Mouse (Mus musculus): Measurements from ENCODE around the gene Fahd2a. TPM values are rescaled to one million over a fixed set of nuclear protein-coding genes. Genes with fewer than 3 reads are reported as not detected.

The Fahd2a gene
- 27.4 and 30.5 TPM in 2 replicates for polyA plus RNA-seq (2015; fragmentation: Nextera tagmentation; extraction: Ambion mirVana)

DNA sequence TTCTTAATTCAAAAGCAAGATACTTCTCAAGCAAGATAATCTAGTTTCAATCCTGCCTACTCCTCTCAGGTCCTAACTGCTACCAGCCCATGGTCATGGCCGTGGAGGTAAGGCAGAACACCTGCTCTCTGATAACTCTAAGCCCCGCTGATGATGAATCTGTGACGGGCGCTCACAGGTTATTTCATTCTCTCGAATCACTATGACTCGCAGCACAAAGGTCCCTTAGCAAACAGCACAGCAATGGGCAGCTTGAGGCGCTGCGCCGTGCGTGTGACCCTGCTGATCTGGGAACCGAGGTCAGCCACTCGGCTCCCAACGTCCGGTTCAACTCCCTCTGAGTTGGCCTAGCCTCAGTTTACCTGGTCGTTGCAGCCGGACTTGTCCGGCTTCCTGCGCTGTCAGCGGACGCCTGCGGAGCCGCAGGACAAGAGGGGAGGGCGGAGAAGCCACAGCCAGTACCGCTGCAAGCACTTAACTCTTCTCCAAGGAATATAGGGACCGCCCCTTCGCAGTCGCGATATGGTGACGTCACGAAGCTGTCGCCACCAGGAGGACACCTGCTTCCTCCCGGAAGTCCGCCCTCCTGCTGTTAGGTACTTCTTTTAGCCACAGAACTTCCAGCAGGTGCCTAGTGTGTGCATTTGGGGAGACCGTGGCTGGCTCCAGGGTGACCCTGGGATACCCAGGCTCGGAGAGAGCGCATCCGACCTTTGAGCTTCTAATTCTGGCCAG, at the start of gene Fahd2a:
Gene Fahd2a, minus strand, starts transcription at position 511 of the 735 bp plus-strand sequence.
- H3K9me3 ChIP-seq, result no peaks in the 10 kb centered on the region
- peak within 1 kb of the TSS; percentile 86 for H3K9ac ChIP-seq
- peaks cover 17% of the 10 kb centered on the region for H3K4me1 ChIP-seq
- H3K27me3 ChIP-seq (replicated peaks), result no peaks in the 10 kb centered on the region
- H3K4me2 ChIP-seq, result peak within 1 kb of the TSS; percentile 85
- H3K4me3 ChIP-seq, result peak within 1 kb of the TSS; percentile 78
- peaks cover 9% of the 10 kb centered on the region; the same call in 1 of the 2 replicates for H3K36me3 ChIP-seq
- no peak within 1 kb of the TSS; the same call in 1 of the 2 replicates for H3K27ac ChIP-seq (replicated peaks)
- WGBS, result 3% methylated on average over 37 of the region's 37 CpGs
- ATAC-seq (ENCODE audit: extremely low read depth, insufficient number of reproducible peaks, low FRiP score, low TSS enrichment), result peak; percentile 74

DNA sequence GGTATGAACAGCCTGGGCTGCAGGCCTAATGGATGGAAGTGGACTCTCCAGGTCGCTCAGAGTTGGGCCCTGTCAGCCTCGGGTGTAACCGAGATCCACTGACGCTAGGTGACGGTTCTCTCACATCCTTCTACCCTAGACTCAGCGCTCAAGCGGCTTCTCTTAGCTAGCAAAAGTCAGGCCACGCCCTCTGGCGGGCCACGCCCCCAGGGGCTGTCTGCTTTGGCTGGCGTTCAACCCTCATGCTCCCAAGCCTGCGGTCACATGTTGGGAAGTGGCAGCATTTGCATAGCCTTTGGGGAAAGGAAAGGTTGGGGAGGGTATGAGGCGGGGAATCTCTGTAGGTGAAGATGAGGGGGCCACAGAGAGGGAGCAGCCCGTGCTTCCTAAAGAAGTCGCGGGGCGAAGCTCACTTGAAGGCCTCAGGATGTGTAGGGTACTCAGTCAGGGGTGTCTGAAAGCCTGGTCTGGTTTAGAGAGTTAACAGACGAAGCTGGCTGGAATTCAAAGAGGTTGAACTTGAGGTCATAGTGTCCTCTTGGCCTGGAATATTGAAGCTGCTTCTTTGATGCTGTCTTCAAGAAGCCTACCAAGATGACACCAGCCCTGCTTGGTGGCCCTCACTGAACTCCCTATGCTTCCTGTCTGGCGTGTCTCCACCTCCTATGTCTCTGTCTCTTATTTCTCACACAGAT, 40.3 kb upstream of the Fahd2a start:
- Histone ChIP-seq H3K4me1 (peaks cover 34% of the 10 kb centered on the region), H3K9ac (peak overlapping the region; percentile 50; the same call in 1 of the 2 replicates)

DNA sequence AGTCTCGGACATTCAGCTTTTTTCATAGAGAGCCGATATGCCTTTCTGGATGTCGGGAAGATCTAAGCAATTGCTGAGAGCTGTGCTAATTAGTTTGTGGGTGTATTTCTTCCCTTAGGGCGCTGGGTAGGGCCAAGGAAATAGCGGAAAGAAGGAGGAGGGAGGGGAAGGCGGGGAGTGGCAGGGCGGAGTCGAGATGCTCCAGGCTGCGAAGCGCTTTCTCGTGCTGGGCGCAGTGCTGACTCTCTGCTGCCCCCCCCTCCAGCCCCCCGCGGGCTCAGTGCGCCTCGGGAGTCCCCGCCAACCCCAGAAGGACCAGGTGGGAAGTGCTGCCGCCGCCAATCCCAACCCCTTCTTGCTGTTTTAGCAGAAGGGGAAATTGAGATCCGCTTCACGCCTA, 38.6 kb upstream of the Fahd2a start:
- H3K27ac ChIP-seq (replicated peaks), result no peak overlapping the region
- H3K36me3 ChIP-seq, result no peaks in the 10 kb centered on the region
- under 1% methylated on average over 20 of the region's 21 CpGs for WGBS
- ATAC-seq (ENCODE audit: extremely low read depth, insufficient number of reproducible peaks, low FRiP score, low TSS enrichment), result no peak
- H3K9me3 ChIP-seq, result no peaks in the 10 kb centered on the region
- H3K4me2 ChIP-seq, result peak overlapping the region; percentile 86
- peaks cover 90% of the 10 kb centered on the region for H3K27me3 ChIP-seq (replicated peaks)
- peaks cover 34% of the 10 kb centered on the region for H3K4me1 ChIP-seq
- no peak overlapping the region for H3K9ac ChIP-seq
- H3K4me3 ChIP-seq, result peak overlapping the region; percentile 61

More for the DNA sequence above, 40.3 kb upstream of the Fahd2a start:
- H3K27me3 ChIP-seq (replicated peaks), result peaks cover 76% of the 10 kb centered on the region
- no peak for ATAC-seq (ENCODE audit: extremely low read depth, insufficient number of reproducible peaks, low FRiP score, low TSS enrichment)
- H3K4me2 ChIP-seq, result peak overlapping the region; percentile 66
- no peak overlapping the region for H3K27ac ChIP-seq (replicated peaks)
- H3K4me3 ChIP-seq, result peak overlapping the region; percentile 36
- 10% methylated on average over 19 of the region's 19 CpGs for WGBS
- no peaks in the 10 kb centered on the region for H3K9me3 ChIP-seq
- H3K36me3 ChIP-seq, result no peaks in the 10 kb centered on the region

DNA sequence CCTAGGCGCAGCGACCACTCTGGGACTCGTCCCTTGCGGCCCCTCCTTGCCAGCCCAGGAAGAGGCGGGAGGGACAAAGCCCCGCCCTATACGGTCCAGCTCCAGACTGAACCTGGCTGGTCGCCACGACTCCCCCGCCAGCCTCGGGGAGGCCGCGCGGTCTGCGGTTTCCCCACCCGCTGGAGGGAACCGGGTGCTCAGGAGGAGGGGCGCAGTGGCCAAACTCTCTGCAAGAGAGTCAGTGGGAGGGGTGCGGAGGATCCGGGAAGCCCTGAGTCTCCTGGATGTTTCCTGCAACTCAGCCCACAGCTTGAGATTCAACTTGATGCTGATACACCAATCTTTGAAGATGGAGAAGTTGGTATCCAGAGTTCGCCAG, 38.2 kb upstream of the Fahd2a start:
- peak; percentile 27; the same call in 1 of the 2 replicates for ATAC-seq (ENCODE audit: extremely low read depth, insufficient number of reproducible peaks, low FRiP score, low TSS enrichment)
- Histone ChIP-seq H3K27me3 (replicated peaks) (peaks cover 90% of the 10 kb centered on the region), H3K36me3 (no peaks in the 10 kb centered on the region), H3K9ac (peak overlapping the region; percentile 74), H3K4me1 (peaks cover 34% of the 10 kb centered on the region), H3K9me3 (no peaks in the 10 kb centered on the region), H3K4me2 (peak overlapping the region; percentile 86), H3K4me3 (peak overlapping the region; percentile 61), H3K27ac (replicated peaks) (no peak overlapping the region)
- WGBS, result under 1% methylated on average over 21 of the region's 21 CpGs

DNA sequence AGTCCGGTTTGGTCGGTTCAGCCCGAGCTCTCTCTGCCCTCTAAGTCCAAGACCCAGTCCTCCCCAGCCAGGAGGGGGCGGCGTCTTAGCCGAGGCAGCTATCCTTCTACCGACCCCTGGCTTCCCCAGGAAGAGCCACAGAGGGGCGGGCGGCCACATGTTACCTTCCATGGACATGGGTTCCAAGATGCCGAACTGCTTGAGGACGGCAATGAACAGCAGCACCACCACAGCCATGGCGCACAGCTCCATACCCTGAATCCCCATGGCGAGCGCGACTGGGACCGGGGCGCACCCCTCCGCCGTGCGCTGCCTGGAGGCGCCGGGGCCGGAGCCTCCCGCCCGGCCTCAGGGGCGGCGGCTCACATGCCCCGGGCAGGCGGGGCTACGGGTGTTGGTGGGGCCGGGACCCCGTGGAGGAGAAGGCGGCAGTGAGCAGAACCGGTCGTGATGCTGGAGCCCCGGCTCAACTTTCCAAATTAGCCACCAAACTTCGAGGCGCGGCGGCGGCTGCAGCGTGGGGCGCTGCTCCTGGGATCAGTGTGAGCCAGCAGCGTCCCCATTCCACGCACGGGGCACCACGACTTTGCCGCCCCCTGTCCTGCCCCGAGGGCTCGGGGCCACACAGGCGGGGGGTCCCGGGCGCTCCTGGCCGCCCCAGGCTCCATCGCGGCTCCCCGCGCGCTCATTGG, 37.6 kb upstream of the Fahd2a start:
- WGBS, result under 1% methylated on average over 54 of the region's 59 CpGs
- Histone ChIP-seq H3K36me3 (no peaks in the 10 kb centered on the region), H3K4me2 (peak overlapping the region; percentile 86), H3K4me1 (peaks cover 34% of the 10 kb centered on the region), H3K9me3 (no peaks in the 10 kb centered on the region), H3K27ac (replicated peaks) (no peak overlapping the region), H3K9ac (peak overlapping the region; percentile 74), H3K27me3 (replicated peaks) (peaks cover 89% of the 10 kb centered on the region), H3K4me3 (peak overlapping the region; percentile 61)
- ATAC-seq (ENCODE audit: extremely low read depth, insufficient number of reproducible peaks, low FRiP score, low TSS enrichment), result peak; percentile 9; the same call in 1 of the 2 replicates

DNA sequence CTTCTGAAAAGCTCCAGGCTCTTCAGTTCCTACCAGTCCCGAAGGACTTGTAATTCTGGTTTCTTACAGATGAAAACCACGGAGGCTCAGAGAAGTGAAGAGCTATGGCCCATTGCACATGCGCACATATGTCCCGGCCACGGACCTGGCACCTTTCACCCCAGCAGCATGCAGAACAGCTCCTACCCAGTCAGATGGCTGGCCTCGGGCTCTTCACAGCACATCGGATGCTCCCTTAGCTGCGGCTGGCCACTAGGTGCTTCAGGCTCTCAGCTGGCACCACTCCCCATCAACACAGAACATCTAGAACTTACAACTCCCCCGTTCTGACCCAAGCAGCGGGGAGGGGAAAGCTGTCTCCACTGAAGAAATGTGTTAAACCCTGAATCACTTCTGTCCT, 35.4 kb upstream of the Fahd2a start:
- Histone ChIP-seq H3K9me3 (no peaks in the 10 kb centered on the region), H3K36me3 (no peaks in the 10 kb centered on the region), H3K27me3 (replicated peaks) (peaks cover 71% of the 10 kb centered on the region), H3K4me2 (no peak overlapping the region), H3K27ac (replicated peaks) (no peak overlapping the region), H3K9ac (no peak overlapping the region), H3K4me1 (peaks cover 29% of the 10 kb centered on the region), H3K4me3 (no peak overlapping the region)
- WGBS, result 70% methylated on average over 10 of the region's 10 CpGs
- ATAC-seq (ENCODE audit: extremely low read depth, insufficient number of reproducible peaks, low FRiP score, low TSS enrichment), result no peak

DNA sequence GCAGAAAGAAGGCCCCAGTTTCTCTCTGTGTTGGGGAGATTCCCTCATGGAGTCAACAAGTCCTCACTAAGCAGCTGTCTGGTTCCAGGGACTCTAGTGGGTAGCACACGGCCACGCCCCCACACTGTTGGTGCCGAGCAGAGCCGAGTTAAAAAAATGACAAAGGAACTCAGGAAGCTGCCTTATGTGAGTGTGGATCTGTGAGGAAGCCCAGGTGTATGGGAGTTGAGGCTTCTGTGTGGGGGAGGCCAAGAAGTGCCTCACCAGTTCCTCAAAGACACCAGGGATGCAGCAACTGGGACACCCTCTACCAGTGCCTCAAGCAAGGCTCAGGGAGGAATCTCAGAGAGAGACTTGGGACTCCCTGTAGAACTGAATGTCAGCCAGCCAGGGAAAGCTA, 34.8 kb upstream of the Fahd2a start:
- H3K27me3 ChIP-seq (replicated peaks), result peaks cover 65% of the 10 kb centered on the region
- 60% methylated on average over 4 of the region's 4 CpGs for WGBS

DNA sequence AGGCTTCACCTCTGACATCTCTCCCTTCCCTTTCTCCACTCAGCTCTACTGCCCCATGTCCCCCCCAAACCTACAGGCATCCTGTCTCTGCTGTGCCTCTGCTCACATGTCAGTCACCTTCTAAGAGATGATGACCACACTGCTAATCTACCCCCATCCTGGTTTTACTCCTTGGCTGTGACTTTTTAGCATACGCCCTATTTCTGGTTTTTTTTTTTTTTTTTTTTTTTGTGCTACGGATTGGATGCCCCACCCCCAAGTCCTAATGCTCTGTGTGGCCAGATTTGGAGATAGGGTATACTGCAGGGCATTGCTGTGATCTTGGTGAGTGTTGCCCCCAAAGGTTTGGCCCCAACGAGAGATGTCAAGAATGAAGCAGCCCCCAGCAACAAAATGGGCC, 27.9 kb upstream of the Fahd2a start:
- H3K27ac ChIP-seq (replicated peaks), result no peak overlapping the region
- H3K4me3 ChIP-seq, result no peak overlapping the region
- ATAC-seq (ENCODE audit: extremely low read depth, insufficient number of reproducible peaks, low FRiP score, low TSS enrichment), result no peak
- peaks cover 6% of the 10 kb centered on the region for H3K27me3 ChIP-seq (replicated peaks)
- H3K4me1 ChIP-seq, result 0 out of 2 replicates have a peak, but pooled peaks cover 3% of the 10 kb centered on the region
- no peak overlapping the region for H3K9ac ChIP-seq
- no peak overlapping the region for H3K4me2 ChIP-seq
- H3K36me3 ChIP-seq, result no peaks in the 10 kb centered on the region
- WGBS, result 69% methylated on average over 3 of the region's 3 CpGs
- no peaks in the 10 kb centered on the region for H3K9me3 ChIP-seq

More for the DNA sequence above, 34.8 kb upstream of the Fahd2a start:
- no peaks in the 10 kb centered on the region for H3K9me3 ChIP-seq
- no peak overlapping the region for H3K4me3 ChIP-seq
- H3K9ac ChIP-seq, result no peak overlapping the region
- no peak for ATAC-seq (ENCODE audit: extremely low read depth, insufficient number of reproducible peaks, low FRiP score, low TSS enrichment)
- no peak overlapping the region for H3K27ac ChIP-seq (replicated peaks)
- H3K4me2 ChIP-seq, result no peak overlapping the region
- H3K36me3 ChIP-seq, result no peaks in the 10 kb centered on the region
- peaks cover 25% of the 10 kb centered on the region for H3K4me1 ChIP-seq

DNA sequence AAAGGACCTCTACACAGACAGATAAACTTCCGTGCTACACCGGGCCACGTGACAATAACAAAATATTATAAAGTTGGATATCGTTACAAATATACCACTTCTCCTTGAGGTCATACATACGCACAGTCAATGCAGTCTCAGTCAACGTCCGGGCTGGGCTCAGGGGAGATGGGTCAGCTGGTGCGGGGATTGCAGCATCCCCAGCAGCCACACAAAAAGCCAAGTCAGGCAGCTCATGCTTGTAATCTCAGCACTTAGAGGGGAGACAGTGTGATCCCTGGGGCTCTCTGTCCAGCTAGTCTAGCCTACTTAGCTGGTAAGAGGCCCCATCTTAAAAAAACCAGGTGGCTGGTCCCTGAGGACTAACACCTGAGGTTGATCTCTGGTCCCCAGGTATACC, 26.9 kb upstream of the Fahd2a start:
- Histone ChIP-seq H3K9me3 (no peaks in the 10 kb centered on the region), H3K27ac (replicated peaks) (no peak overlapping the region), H3K27me3 (replicated peaks) (no peaks in the 10 kb centered on the region; the same call in 1 of the 2 replicates), H3K4me1 (0 out of 2 replicates have a peak, but pooled peaks cover 3% of the 10 kb centered on the region), H3K4me2 (no peak overlapping the region), H3K9ac (no peak overlapping the region), H3K4me3 (no peak overlapping the region), H3K36me3 (no peaks in the 10 kb centered on the region)
- 86% methylated on average over 8 of the region's 8 CpGs for WGBS
- no peak for ATAC-seq (ENCODE audit: extremely low read depth, insufficient number of reproducible peaks, low FRiP score, low TSS enrichment)

DNA sequence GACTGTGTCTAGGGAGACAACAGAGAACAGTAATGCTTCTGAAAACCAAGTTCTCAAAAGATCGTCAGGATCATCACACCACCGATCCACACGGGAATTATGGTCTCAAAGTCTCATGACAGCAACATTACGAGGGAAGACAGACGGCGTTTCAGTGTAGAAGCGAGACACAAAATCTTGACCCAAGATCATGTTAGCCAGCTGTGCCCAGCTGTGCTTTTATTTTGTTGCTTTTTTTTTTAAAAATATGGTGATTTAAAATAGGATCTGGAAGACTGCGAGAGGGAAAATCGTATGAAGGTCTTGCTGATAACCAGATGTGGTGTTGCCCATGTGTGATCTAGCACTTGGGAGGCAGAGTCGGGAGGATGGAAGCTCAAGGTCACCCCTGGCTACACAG, 26.3 kb upstream of the Fahd2a start:
- no peak for ATAC-seq (ENCODE audit: extremely low read depth, insufficient number of reproducible peaks, low FRiP score, low TSS enrichment)
- no peak overlapping the region for H3K9ac ChIP-seq

DNA sequence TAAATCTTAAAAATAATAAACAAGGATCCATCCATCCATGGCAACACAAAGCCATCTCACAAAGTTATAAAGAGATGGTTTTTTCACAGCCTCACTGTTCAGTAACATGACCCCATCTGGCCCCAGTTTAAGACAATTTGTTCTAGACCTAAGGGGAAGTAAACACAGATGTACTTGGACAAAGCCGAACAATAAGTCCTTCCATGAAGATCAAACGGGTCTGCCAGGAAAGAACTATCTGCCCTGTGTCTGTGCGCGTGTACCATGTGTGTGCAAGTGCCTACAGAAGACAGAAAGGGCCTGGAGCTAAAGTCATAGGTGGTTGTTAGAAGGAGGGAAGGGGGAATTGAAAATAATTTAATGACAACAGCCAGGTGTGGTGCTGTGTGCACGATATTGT, 25.8 kb upstream of the Fahd2a start:
- no peak overlapping the region for H3K27ac ChIP-seq (replicated peaks)
- H3K4me1 ChIP-seq, result 0 out of 2 replicates have a peak, but pooled peaks cover 6% of the 10 kb centered on the region
- H3K27me3 ChIP-seq (replicated peaks), result peaks cover 4% of the 10 kb centered on the region; the same call in 1 of the 2 replicates
- no peak overlapping the region for H3K4me3 ChIP-seq
- H3K9ac ChIP-seq, result no peak overlapping the region
- no peaks in the 10 kb centered on the region for H3K9me3 ChIP-seq
- WGBS, result 84% methylated on average over 5 of the region's 5 CpGs
- no peaks in the 10 kb centered on the region for H3K36me3 ChIP-seq
- H3K4me2 ChIP-seq, result no peak overlapping the region
- no peak for ATAC-seq (ENCODE audit: extremely low read depth, insufficient number of reproducible peaks, low FRiP score, low TSS enrichment)

More for the DNA sequence above, 26.3 kb upstream of the Fahd2a start:
- Histone ChIP-seq H3K36me3 (no peaks in the 10 kb centered on the region), H3K27ac (replicated peaks) (no peak overlapping the region), H3K4me3 (no peak overlapping the region), H3K27me3 (replicated peaks) (no peaks in the 10 kb centered on the region; the same call in 1 of the 2 replicates), H3K4me1 (0 out of 2 replicates have a peak, but pooled peaks cover 6% of the 10 kb centered on the region), H3K4me2 (no peak overlapping the region), H3K9me3 (no peaks in the 10 kb centered on the region)
- WGBS, result 77% methylated on average over 10 of the region's 10 CpGs
